In genomic region chr10:77120501-77120900, GRCm38 (mm10) we compare ENCODE assay signal across 15 mouse cellular contexts. TPM values are rescaled to one million over a fixed set of nuclear protein-coding genes. Genes with fewer than 3 reads are reported as not detected.
DNase-seq lines count a peak whose midpoint lies in the region; TF ChIP-seq lines count a peak whose summit lies in the region.
"Had no signal": no experiment of that assay in that cellular context is flagged by ENCODE, and none has a peak within 500 bp of the region (broad histone marks: within the 10 kb centered on the region; RNA-seq: fewer than 3 reads in every experiment).

No protein-coding gene starts in this region.

- no peaks in the 10 kb centered on the region; the same call in 1 of the 2 replicates for H3K4me1 ChIP-seq in bone marrow, adult 2 months (ENCODE audit: control insufficient read depth, insufficient read depth, low read length)

- DNase-seq in adrenal gland, postnatal 14 days: peak; percentile 29
- no peak for DNase-seq in adrenal gland, adult 8-10 months
- DNase-seq in left cerebral cortex, adult 2 months (ENCODE audit: extremely low spot score in 1 of 2, low spot score in 2 of 2): no peak
- DNase-seq in left cerebral cortex, adult 18-20 months (ENCODE audit: low spot score in 2 of 2): no peak
- DNase-seq in A20 (ENCODE audit: low read depth, low spot score): peak; percentile 18
- no peak for DNase-seq in embryo, embryonic 9.5 days (ENCODE audit: extremely low spot score)
- no peak for DNase-seq in spleen, postnatal 10 days (ENCODE audit: low spot score in 2 of 2)
- DNase-seq: adrenal gland, postnatal 10 days; cerebellum, adult 11 months; heart, postnatal 4 days; kidney, adult 11 months had no signal

- peak; percentile 24 for TF ChIP-seq CTCF in left cerebral cortex, adult 2 months (IDR thresholded peaks at IDR 0.05)
- TF ChIP-seq CTCF in bone marrow, adult 2 months (IDR thresholded peaks at IDR 0.05; ENCODE audit: control insufficient read depth, insufficient read depth, low read length): peak; percentile 58

- no peak overlapping the region for H3K27ac ChIP-seq in left cerebral cortex, adult 2 months
- no peak overlapping the region for H3K27ac ChIP-seq in bone marrow, adult 2 months (ENCODE audit: control insufficient read depth, insufficient read depth, low read depth, low read length, poor library complexity)
- H3K27ac ChIP-seq: liver, embryonic 15.5 days had no signal

- intact Hi-C loops in left cerebral cortex, adult 2 months (cut with DNase I): loop anchor here (10.0 kb wide), 1 partner anchor 234 kb away; no protein-coding TSS in a partner anchor

- WGBS in bone marrow, adult 2 months: 80% methylated on average over 4 of the region's 4 CpGs

- no peak overlapping the region for H3K4me3 ChIP-seq in left cerebral cortex, adult 2 months
- no peak overlapping the region for H3K4me3 ChIP-seq in bone marrow, adult 2 months (replicated peaks; ENCODE audit: control insufficient read depth, low read depth, low read length)
- H3K4me3 ChIP-seq: liver, embryonic 15.5 days; megakaryocyte, embryonic 14.5 days had no signal

- no peak for TF ChIP-seq POLR2A in bone marrow, adult 2 months (IDR thresholded peaks at IDR 0.05; ENCODE audit: borderline replicate concordance, control insufficient read depth, low read depth, low read length)

RNA-seq across cellular contexts. Expression of gene Col18a1, which starts 45.8 kb away (rescaled TPM):
- 42.3 and 103 TPM in 2 replicates for total RNA-seq in adrenal gland, postnatal 14 days (2021)
- 10 to 100 TPM; 41.9 to 49.0 (median 48.0) TPM for total RNA-seq in adrenal gland, adult 8-10 months (2022)
- 1 to 10 TPM; 3.6 to 3.8 TPM for total RNA-seq in left cerebral cortex, adult 2 months (2021)
- 1 to 10 TPM; 4.4 to 4.5 TPM for total RNA-seq in left cerebral cortex, adult 18-20 months (2021)
- 2.6 and 3.4 TPM in 2 replicates for polyA plus RNA-seq in bone marrow, adult 2 months (2011; ENCODE audit: insufficient read depth, insufficient read length, low replicate concordance, missing spikeins)
- total RNA-seq: neutrophil, adult 5-6 weeks had no signal

Comparison
In these comparisons a context has a peak if more than half of its experiments do, and no peak if none do; other contexts are left out.
1. DNase-seq: peak in adrenal gland, postnatal 14 days (single experiment) and A20 (single experiment); none in adrenal gland, adult 8-10 months (single experiment), left cerebral cortex, adult 2 months (0 of 2), left cerebral cortex, adult 18-20 months (0 of 2), embryo, embryonic 9.5 days (single experiment) and spleen, postnatal 10 days (0 of 2).